Mouse (Mus musculus): ENCODE data around the gene Spata1. TPM values are rescaled to one million over a fixed set of nuclear protein-coding genes. Genes with fewer than 3 reads are reported as not detected.
A peak's percentile ranks its signal among the peaks of the same experiment; 100 is the strongest.

The Spata1 gene
- polyA plus RNA-seq, 1 experiment, result 0.56 TPM

DNA sequence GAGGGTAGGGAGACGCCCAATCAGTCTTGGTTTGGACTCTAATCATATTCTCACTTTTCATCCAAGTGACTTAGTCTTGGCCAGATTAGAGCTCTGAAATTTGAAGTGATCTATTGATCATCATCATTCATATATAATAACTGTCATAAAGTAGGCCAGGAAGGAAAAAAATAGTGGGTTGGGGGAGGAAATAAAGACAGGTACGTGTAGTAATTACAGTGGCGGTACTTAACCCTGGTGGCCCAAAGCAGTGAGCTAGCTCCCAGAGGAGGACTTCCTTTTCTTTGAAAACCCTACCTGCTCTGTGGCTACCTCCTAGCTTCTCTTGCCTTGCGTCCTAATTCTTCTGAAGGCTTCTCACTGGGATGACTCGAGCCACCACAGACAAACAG lies 1.3 kb upstream of the Spata1 start:
- peak overlapping the region; percentile 81 for H3K4me3 ChIP-seq (ENCODE audit: insufficient read depth, poor library complexity, severe bottlenecking)
- H3K36me3 ChIP-seq (ENCODE audit: control insufficient read depth, insufficient read depth), result peaks cover 34% of the 10 kb centered on the region
- peak overlapping the region; percentile 98 for H3ac ChIP-seq (ENCODE audit: control insufficient read depth, insufficient read length, low read depth)
- no peaks in the 10 kb centered on the region for H3K27me3 ChIP-seq (ENCODE audit: control insufficient read depth, insufficient read depth, insufficient read length)
- TF ChIP-seq USF1 (IDR thresholded peaks at IDR 0.05; ENCODE audit: low read depth) (no peak), CTCF (IDR thresholded peaks at IDR 0.05; ENCODE audit: control insufficient read depth, insufficient read depth, insufficient read length) (no peak), CEBPB (IDR thresholded peaks at IDR 0.05; ENCODE audit: low read depth) (no peak), MYOD1 (IDR thresholded peaks at IDR 0.05; ENCODE audit: control insufficient read depth, insufficient read length, low read depth) (no peak), MYOG (IDR thresholded peaks at IDR 0.05; ENCODE audit: control insufficient read depth, extremely low read depth, insufficient read length) (no peak)
- peaks cover 59% of the 10 kb centered on the region for H3K79me2 ChIP-seq (ENCODE audit: control insufficient read depth, insufficient read depth)
- H3K79me3 ChIP-seq (ENCODE audit: low read depth), result peaks cover 47% of the 10 kb centered on the region

DNA sequence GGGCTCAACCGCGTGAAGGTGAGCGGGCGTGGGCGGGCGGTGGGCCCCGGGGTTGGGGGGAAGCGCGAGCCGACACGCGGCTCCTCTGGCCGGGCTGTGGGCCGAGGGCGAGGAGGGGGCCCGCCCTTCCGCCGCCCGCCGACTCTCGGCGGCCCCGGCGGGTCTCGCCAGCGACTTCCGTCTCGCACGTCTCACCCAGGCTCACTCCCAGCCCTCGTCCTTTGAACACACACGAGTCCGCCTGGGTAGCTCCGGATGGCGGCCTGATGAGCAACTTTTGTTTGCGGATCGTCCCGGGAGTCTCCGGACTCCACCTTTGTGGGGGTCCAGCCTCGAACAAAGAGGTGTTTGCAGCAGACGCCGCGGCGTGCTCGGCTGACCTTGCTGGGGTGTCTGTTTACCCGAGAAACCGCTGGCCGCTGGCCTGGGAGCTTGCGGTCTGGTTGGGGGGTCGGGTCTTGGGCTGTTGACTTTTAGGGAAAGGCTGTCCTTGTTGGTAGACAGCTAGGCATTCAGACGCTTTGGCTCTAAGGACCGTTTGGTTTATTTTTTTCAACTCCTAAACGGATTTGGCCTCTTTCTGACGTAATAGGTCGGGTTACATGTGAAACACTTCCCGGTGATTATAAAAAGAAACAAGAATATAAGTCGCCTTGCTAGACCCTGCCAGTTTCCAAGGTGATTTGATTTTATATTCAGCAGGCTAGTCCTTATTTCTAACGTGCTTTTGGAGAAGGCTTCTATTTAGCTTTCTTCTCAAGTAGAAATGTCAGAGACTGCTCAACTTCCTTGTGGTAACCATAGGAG lies 653 bp upstream of the Spata1 start:
- H3K4me3 ChIP-seq (ENCODE audit: insufficient read depth, poor library complexity, severe bottlenecking), result peak overlapping the region; percentile 81
- H3K79me2 ChIP-seq (ENCODE audit: control insufficient read depth, insufficient read depth), result peaks cover 53% of the 10 kb centered on the region
- TF ChIP-seq FOSL1 (IDR thresholded peaks at IDR 0.05; ENCODE audit: insufficient read depth, low read length, poor library complexity, severe bottlenecking) (no peak), MYOG (IDR thresholded peaks at IDR 0.05; ENCODE audit: control insufficient read depth, extremely low read depth, insufficient read length) (no peak), USF1 (IDR thresholded peaks at IDR 0.05; ENCODE audit: low read depth) (no peak), MYOD1 (IDR thresholded peaks at IDR 0.05; ENCODE audit: control insufficient read depth, insufficient read length, low read depth) (no peak), CEBPB (IDR thresholded peaks at IDR 0.05; ENCODE audit: low read depth) (no peak), CTCF (IDR thresholded peaks at IDR 0.05; ENCODE audit: control insufficient read depth, insufficient read depth, insufficient read length) (no peak), MAX (IDR thresholded peaks at IDR 0.05) (no peak)
- peaks cover 47% of the 10 kb centered on the region for H3K79me3 ChIP-seq (ENCODE audit: low read depth)
- H3K27me3 ChIP-seq (ENCODE audit: control insufficient read depth, insufficient read depth, insufficient read length), result no peaks in the 10 kb centered on the region
- H3ac ChIP-seq (ENCODE audit: control insufficient read depth, insufficient read length, low read depth), result peak overlapping the region; percentile 98
- peaks cover 28% of the 10 kb centered on the region for H3K36me3 ChIP-seq (ENCODE audit: control insufficient read depth, insufficient read depth)

DNA sequence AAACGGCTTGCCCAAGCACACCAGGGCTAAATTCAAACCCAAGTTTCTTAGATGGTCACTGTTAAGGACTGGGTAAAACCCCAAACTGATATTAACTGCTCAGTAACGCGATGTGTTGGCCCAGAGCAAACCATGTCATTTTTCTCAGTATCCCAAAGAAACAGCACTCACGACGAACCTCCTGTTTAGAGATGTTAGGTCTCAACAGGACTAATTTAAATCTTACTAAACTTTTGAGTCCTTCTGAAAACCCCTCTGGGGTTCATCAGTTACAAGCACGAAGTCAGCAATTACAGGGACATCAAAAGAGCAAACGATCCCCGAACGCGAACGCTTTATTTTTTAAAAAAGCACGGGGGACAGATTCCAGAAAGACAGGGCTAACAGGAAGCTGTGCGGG lies 564 bp downstream of the Spata1 start:
- Histone ChIP-seq H3K36me3 (ENCODE audit: control insufficient read depth, insufficient read depth) (peaks cover 16% of the 10 kb centered on the region), H3K27me3 (ENCODE audit: control insufficient read depth, insufficient read depth, insufficient read length) (no peaks in the 10 kb centered on the region), H3K79me2 (ENCODE audit: control insufficient read depth, insufficient read depth) (peaks cover 43% of the 10 kb centered on the region), H3ac (ENCODE audit: control insufficient read depth, insufficient read length, low read depth) (peak overlapping the region; percentile 68), H3K79me3 (ENCODE audit: low read depth) (peaks cover 40% of the 10 kb centered on the region), H3K4me3 (ENCODE audit: insufficient read depth, poor library complexity, severe bottlenecking) (peak overlapping the region; percentile 81)
- TF ChIP-seq CTCF (IDR thresholded peaks at IDR 0.05; ENCODE audit: control insufficient read depth, insufficient read depth, insufficient read length) (no peak), MAX (IDR thresholded peaks at IDR 0.05) (no peak), FOSL1 (IDR thresholded peaks at IDR 0.05; ENCODE audit: insufficient read depth, low read length, poor library complexity, severe bottlenecking) (no peak), CEBPB (IDR thresholded peaks at IDR 0.05; ENCODE audit: low read depth) (no peak), MYOG (IDR thresholded peaks at IDR 0.05; ENCODE audit: control insufficient read depth, extremely low read depth, insufficient read length) (no peak), MYOD1 (IDR thresholded peaks at IDR 0.05; ENCODE audit: control insufficient read depth, insufficient read length, low read depth) (no peak), USF1 (IDR thresholded peaks at IDR 0.05; ENCODE audit: low read depth) (no peak)

DNA sequence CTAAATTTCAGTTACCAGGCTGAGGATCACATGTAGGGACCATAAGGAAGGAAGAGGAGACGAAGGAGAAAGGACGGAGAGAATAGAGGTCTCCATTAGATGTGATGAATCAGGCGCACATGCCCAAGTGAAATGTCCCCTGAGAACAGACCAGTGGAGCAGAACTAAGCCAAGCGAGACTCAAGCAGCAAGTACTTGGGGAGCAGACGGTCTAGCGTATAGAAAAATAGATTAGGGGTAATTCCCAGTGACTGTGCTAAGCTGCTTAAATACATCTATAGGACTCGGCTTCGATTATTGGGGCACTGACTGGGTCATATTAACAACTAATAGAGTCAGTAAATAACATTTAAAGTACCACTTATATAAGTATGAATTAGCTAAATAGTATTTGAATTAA lies 4.6 kb downstream of the Spata1 start:
- TF ChIP-seq USF1 (IDR thresholded peaks at IDR 0.05; ENCODE audit: low read depth) (no peak), MAX (IDR thresholded peaks at IDR 0.05) (no peak), CEBPB (IDR thresholded peaks at IDR 0.05; ENCODE audit: low read depth) (no peak), FOSL1 (IDR thresholded peaks at IDR 0.05; ENCODE audit: insufficient read depth, low read length, poor library complexity, severe bottlenecking) (no peak), CTCF (IDR thresholded peaks at IDR 0.05; ENCODE audit: control insufficient read depth, insufficient read depth, insufficient read length) (no peak), MYOG (IDR thresholded peaks at IDR 0.05; ENCODE audit: control insufficient read depth, extremely low read depth, insufficient read length) (no peak), MYOD1 (IDR thresholded peaks at IDR 0.05; ENCODE audit: control insufficient read depth, insufficient read length, low read depth) (no peak)
- H3ac ChIP-seq (ENCODE audit: control insufficient read depth, insufficient read length, low read depth), result no peak overlapping the region
- no peak overlapping the region for H3K4me3 ChIP-seq (ENCODE audit: insufficient read depth, poor library complexity, severe bottlenecking)
- H3K27me3 ChIP-seq (ENCODE audit: control insufficient read depth, insufficient read depth, insufficient read length), result no peaks in the 10 kb centered on the region
- no peaks in the 10 kb centered on the region for H3K79me3 ChIP-seq (ENCODE audit: low read depth)
- peaks cover 2% of the 10 kb centered on the region for H3K79me2 ChIP-seq (ENCODE audit: control insufficient read depth, insufficient read depth)
- H3K36me3 ChIP-seq (ENCODE audit: control insufficient read depth, insufficient read depth), result no peaks in the 10 kb centered on the region

DNA sequence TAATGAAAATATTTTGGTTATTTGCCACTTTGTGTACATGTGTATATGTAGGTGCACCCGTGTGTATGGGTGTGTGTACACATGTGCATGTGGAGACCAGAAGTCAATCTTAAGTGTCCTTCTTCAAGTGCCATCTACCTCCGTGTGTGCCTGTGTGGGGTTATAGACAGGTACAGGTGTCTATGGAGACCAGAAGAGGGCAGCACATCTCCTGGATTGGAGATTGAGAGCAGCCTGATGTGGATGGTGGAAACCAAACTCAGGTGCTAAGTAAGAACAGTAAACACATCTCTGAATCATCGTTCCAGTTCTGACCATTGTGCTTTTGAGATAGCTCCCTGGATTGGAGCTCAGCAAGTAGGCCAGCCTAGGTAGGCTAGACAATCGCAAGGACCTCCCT lies 13.1 kb downstream of the Spata1 start:
- Histone ChIP-seq H3K79me2 (ENCODE audit: control insufficient read depth, insufficient read depth) (no peaks in the 10 kb centered on the region), H3K36me3 (ENCODE audit: control insufficient read depth, insufficient read depth) (no peaks in the 10 kb centered on the region), H3K4me3 (ENCODE audit: insufficient read depth, poor library complexity, severe bottlenecking) (no peak overlapping the region), H3K27me3 (ENCODE audit: control insufficient read depth, insufficient read depth, insufficient read length) (no peaks in the 10 kb centered on the region), H3ac (ENCODE audit: control insufficient read depth, insufficient read length, low read depth) (no peak overlapping the region), H3K79me3 (ENCODE audit: low read depth) (no peaks in the 10 kb centered on the region)
- TF ChIP-seq USF1 (IDR thresholded peaks at IDR 0.05; ENCODE audit: low read depth) (no peak), MYOG (IDR thresholded peaks at IDR 0.05; ENCODE audit: control insufficient read depth, extremely low read depth, insufficient read length) (no peak), CTCF (IDR thresholded peaks at IDR 0.05; ENCODE audit: control insufficient read depth, insufficient read depth, insufficient read length) (no peak), FOSL1 (IDR thresholded peaks at IDR 0.05; ENCODE audit: insufficient read depth, low read length, poor library complexity, severe bottlenecking) (no peak), CEBPB (IDR thresholded peaks at IDR 0.05; ENCODE audit: low read depth) (no peak), MAX (IDR thresholded peaks at IDR 0.05) (no peak), MYOD1 (IDR thresholded peaks at IDR 0.05; ENCODE audit: control insufficient read depth, insufficient read length, low read depth) (no peak)
